15 mouse cellular contexts compared by ENCODE assay signal in the genomic region with DNA sequence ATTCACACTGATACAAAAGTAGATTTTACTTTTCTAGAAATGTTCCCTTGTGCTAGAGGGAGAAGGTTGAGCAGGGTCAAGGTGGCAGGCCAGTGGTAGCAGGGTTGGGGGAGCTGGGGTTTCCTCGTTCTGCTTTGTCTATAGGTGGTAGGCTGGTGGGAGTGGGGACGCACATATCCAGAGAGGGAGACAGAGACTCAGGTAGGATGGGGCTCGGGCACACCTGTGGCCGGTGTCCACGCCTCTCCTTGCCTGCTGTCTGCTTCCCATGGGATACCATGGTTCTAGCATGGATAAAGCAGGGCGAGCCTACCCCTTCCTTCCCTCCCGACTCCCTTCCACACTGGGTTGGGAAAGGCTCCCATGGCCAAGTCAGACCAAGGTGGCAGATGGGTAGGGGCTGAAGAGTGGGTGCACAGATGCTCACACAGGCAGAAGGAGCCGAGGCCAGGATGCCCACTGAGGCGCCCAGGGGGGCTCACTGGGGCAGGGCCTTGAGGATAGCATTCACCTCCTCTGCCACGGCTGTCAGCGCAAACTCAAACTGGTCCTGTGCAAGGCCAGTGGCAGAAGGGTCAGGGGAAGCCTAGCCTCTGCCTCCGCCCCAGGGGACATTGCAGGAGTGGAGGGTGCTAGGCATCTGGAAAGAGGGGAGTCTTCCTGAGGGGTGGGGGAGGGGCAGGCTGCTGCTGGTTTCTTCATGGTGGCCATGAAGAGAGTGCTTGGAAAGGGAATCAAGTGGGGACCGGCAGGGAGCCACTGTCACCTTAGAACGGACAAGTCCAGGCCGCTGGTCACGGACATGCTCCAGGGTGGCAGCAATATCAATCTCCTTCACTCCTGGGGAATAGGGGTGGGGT. TPM values are rescaled to one million over a fixed set of nuclear protein-coding genes. Genes with fewer than 3 reads are reported as not detected.
DNase-seq lines count a peak whose midpoint lies in the region; ATAC-seq lines count a peak whose summit lies in the region.
"Had no signal": no experiment of that assay in that cellular context is flagged by ENCODE, and none has a peak within 500 bp of the region (broad histone marks: within the 10 kb centered on the region; RNA-seq: fewer than 3 reads in every experiment).

No protein-coding gene starts in this region.

- ATAC-seq in heart, embryonic 13.5 days (ENCODE audit: extremely low read depth, insufficient number of reproducible peaks, low FRiP score, low TSS enrichment), result no peak
- no peak for ATAC-seq in midbrain, embryonic 16.5 days
- ATAC-seq in stomach, embryonic 16.5 days (ENCODE audit: insufficient read depth, low FRiP score), result no peak

- peak; percentile 49 to 69 for DNase-seq in adrenal gland, adult (ENCODE audit: inconsistent age in 2 of 2, low spot score in 1 of 2)
- no peak for DNase-seq in adrenal gland, postnatal 4 days (ENCODE audit: low spot score in 2 of 2)
- DNase-seq in heart, adult 8-10 months (ENCODE audit: low spot score), result no peak
- DNase-seq in midbrain, embryonic 10.5 days (ENCODE audit: low spot score), result no peak
- DNase-seq in kidney, adult 18-20 months, result no peak
- DNase-seq: kidney, postnatal 36 days had no signal

- peaks cover 20% of the 10 kb centered on the region for H3K36me3 ChIP-seq in heart, embryonic 13.5 days
- peaks cover 12% of the 10 kb centered on the region for H3K36me3 ChIP-seq in midbrain, embryonic 10.5 days
- peaks cover 7% of the 10 kb centered on the region; the same call in 1 of the 2 replicates for H3K36me3 ChIP-seq in midbrain, embryonic 16.5 days (ENCODE audit: control insufficient read depth, insufficient read depth, low read length)
- 0 out of 2 replicates have a peak, but pooled peaks cover 4% of the 10 kb centered on the region for H3K36me3 ChIP-seq in stomach, embryonic 16.5 days (ENCODE audit: control insufficient read depth, insufficient read depth, low read length)

- H3K27ac ChIP-seq in heart, embryonic 13.5 days (replicated peaks), result peak overlapping the region; percentile 96
- H3K27ac ChIP-seq in midbrain, embryonic 10.5 days (replicated peaks), result peak overlapping the region; percentile 10; the same call in 1 of the 2 replicates
- H3K27ac ChIP-seq in midbrain, embryonic 16.5 days (ENCODE audit: low read length), result no peak overlapping the region
- peak overlapping the region; percentile 12; the same call in 1 of the 2 replicates for H3K27ac ChIP-seq in stomach, embryonic 16.5 days (ENCODE audit: low read length)
- H3K27ac ChIP-seq: embryonic facial prominence, embryonic 12.5 days; macrophage had no signal

- H3K27me3 ChIP-seq in heart, embryonic 13.5 days (replicated peaks), result peaks cover 2% of the 10 kb centered on the region
- peaks cover 5% of the 10 kb centered on the region for H3K27me3 ChIP-seq in midbrain, embryonic 10.5 days (ENCODE audit: low read depth, poor library complexity, severe bottlenecking)
- H3K27me3 ChIP-seq in midbrain, embryonic 16.5 days (ENCODE audit: control insufficient read depth, insufficient read depth, low read depth, low read length), result no peaks in the 10 kb centered on the region
- no peaks in the 10 kb centered on the region for H3K27me3 ChIP-seq in stomach, embryonic 16.5 days (ENCODE audit: control insufficient read depth, insufficient read depth, low read length)

- H3K9me3 ChIP-seq in heart, embryonic 13.5 days, result no peaks in the 10 kb centered on the region
- no peaks in the 10 kb centered on the region for H3K9me3 ChIP-seq in midbrain, embryonic 10.5 days (replicated peaks)
- no peaks in the 10 kb centered on the region for H3K9me3 ChIP-seq in midbrain, embryonic 16.5 days (replicated peaks; ENCODE audit: control insufficient read depth, low read length, poor library complexity, severe bottlenecking)
- H3K9me3 ChIP-seq in stomach, embryonic 16.5 days (replicated peaks; ENCODE audit: control insufficient read depth, low read length), result no peaks in the 10 kb centered on the region
- H3K9me3 ChIP-seq: embryonic facial prominence, embryonic 12.5 days had no signal

- H3K4me3 ChIP-seq in heart, embryonic 13.5 days, result no peak overlapping the region
- H3K4me3 ChIP-seq in midbrain, embryonic 10.5 days, result no peak overlapping the region
- H3K4me3 ChIP-seq in midbrain, embryonic 16.5 days (ENCODE audit: low read depth, low read length), result no peak overlapping the region
- no peak overlapping the region for H3K4me3 ChIP-seq in stomach, embryonic 16.5 days (replicated peaks; ENCODE audit: low read length)
- H3K4me3 ChIP-seq: embryonic facial prominence, embryonic 12.5 days had no signal

- peaks cover 40% of the 10 kb centered on the region for H3K4me1 ChIP-seq in heart, embryonic 13.5 days
- peaks cover 29% of the 10 kb centered on the region for H3K4me1 ChIP-seq in midbrain, embryonic 10.5 days
- H3K4me1 ChIP-seq in midbrain, embryonic 16.5 days (ENCODE audit: control insufficient read depth, insufficient read depth, low read length), result peaks cover 2% of the 10 kb centered on the region; the same call in 1 of the 2 replicates
- peaks cover 12% of the 10 kb centered on the region for H3K4me1 ChIP-seq in stomach, embryonic 16.5 days (ENCODE audit: control insufficient read depth, insufficient read depth, low read length)

- peak overlapping the region; percentile 28; the same call in 1 of the 2 replicates for H3K4me2 ChIP-seq in heart, embryonic 13.5 days
- no peak overlapping the region for H3K4me2 ChIP-seq in midbrain, embryonic 16.5 days (ENCODE audit: low read length)
- no peak overlapping the region for H3K4me2 ChIP-seq in stomach, embryonic 16.5 days (ENCODE audit: low read depth, low read length)
- H3K4me2 ChIP-seq: embryonic facial prominence, embryonic 12.5 days had no signal

- 81% methylated on average over 16 of the region's 16 CpGs for WGBS in heart, embryonic 13.5 days
- 77% methylated on average over 16 of the region's 16 CpGs for WGBS in midbrain, embryonic 10.5 days
- 85% methylated on average over 16 of the region's 16 CpGs for WGBS in midbrain, embryonic 16.5 days
- WGBS in stomach, embryonic 16.5 days, result 78% methylated on average over 16 of the region's 16 CpGs

- H3K9ac ChIP-seq in heart, embryonic 13.5 days, result peak overlapping the region; percentile 72
- H3K9ac ChIP-seq in midbrain, embryonic 16.5 days (ENCODE audit: low read depth, low read length), result no peak overlapping the region; the same call in 1 of the 2 replicates
- peak overlapping the region; percentile 25; the same call in 1 of the 2 replicates for H3K9ac ChIP-seq in stomach, embryonic 16.5 days (ENCODE audit: low read length)
- H3K9ac ChIP-seq: embryonic facial prominence, embryonic 12.5 days had no signal

RNA-seq across cellular contexts. Expression of a gene that starts 11.1 kb away (rescaled TPM):
- 10 to 100 TPM; 40.5 to 42.5 TPM for total RNA-seq in adrenal gland, postnatal 4 days (2021)
- polyA plus RNA-seq in heart, embryonic 13.5 days (2015; fragmentation: Nextera tagmentation; extraction: Ambion mirVana), result 30.5 and 32.6 TPM in 2 replicates
- total RNA-seq in heart, adult 8-10 months (2022), result 100 to 1,000 TPM; 102 to 135 (median 117) TPM
- 27.5 and 27.9 TPM in 2 replicates for polyA plus RNA-seq in midbrain, embryonic 10.5 days (2016; fragmentation: Nextera tagmentation; extraction: Ambion mirVana)
- polyA plus RNA-seq in midbrain, embryonic 16.5 days (2015; fragmentation: Nextera tagmentation; extraction: Ambion mirVana), result 79.4 and 84.3 TPM in 2 replicates
- polyA plus RNA-seq in stomach, embryonic 16.5 days (2015; fragmentation: Nextera tagmentation; extraction: Ambion mirVana), result 31.3 and 32.3 TPM in 2 replicates

RNA-seq across cellular contexts. Expression of a gene that starts 15.4 kb away (rescaled TPM):
- not detected for total RNA-seq in adrenal gland, postnatal 4 days (2021)
- polyA plus RNA-seq in heart, embryonic 13.5 days (2015; fragmentation: Nextera tagmentation; extraction: Ambion mirVana), result not detected in 2 replicates
- not detected for total RNA-seq in heart, adult 8-10 months (2022)
- polyA plus RNA-seq in midbrain, embryonic 10.5 days (2016; fragmentation: Nextera tagmentation; extraction: Ambion mirVana), result not detected in 2 replicates
- not detected in 2 replicates for polyA plus RNA-seq in midbrain, embryonic 16.5 days (2015; fragmentation: Nextera tagmentation; extraction: Ambion mirVana)
- not detected in 2 replicates for polyA plus RNA-seq in stomach, embryonic 16.5 days (2015; fragmentation: Nextera tagmentation; extraction: Ambion mirVana)
- total RNA-seq: ES-E14; left cerebral cortex, postnatal 36 days had no signal
- polyA plus RNA-seq: embryonic facial prominence, embryonic 12.5 days; macrophage had no signal

RNA-seq across cellular contexts. Expression of a gene that starts 17.0 kb away (rescaled TPM):
- total RNA-seq in adrenal gland, postnatal 4 days (2021), result 10 to 100 TPM; 79.8 to 81.3 TPM
- 0.40 and 0.87 TPM in 2 replicates for polyA plus RNA-seq in heart, embryonic 13.5 days (2015; fragmentation: Nextera tagmentation; extraction: Ambion mirVana)
- total RNA-seq in heart, adult 8-10 months (2022), result 1 to 10 TPM; 1.4 to 3.2 (median 1.8) TPM
- 3.6 and 6.1 TPM in 2 replicates for polyA plus RNA-seq in midbrain, embryonic 10.5 days (2016; fragmentation: Nextera tagmentation; extraction: Ambion mirVana)
- polyA plus RNA-seq in midbrain, embryonic 16.5 days (2015; fragmentation: Nextera tagmentation; extraction: Ambion mirVana), result 26.3 and 33.4 TPM in 2 replicates
- 2.0 and 2.6 TPM in 2 replicates for polyA plus RNA-seq in stomach, embryonic 16.5 days (2015; fragmentation: Nextera tagmentation; extraction: Ambion mirVana)
- total RNA-seq: hematopoietic stem cell, adult 5-6 weeks had no signal

RNA-seq across cellular contexts. Expression of a gene that starts 27.6 kb away (rescaled TPM):
- 10 to 100 TPM; 46.4 to 54.4 TPM for total RNA-seq in adrenal gland, postnatal 4 days (2021)
- polyA plus RNA-seq in heart, embryonic 13.5 days (2015; fragmentation: Nextera tagmentation; extraction: Ambion mirVana), result 43.3 and 45.1 TPM in 2 replicates
- 1,000 to 10,000 TPM in 1 of 4 experiments, 100 to 1,000 TPM in 3; 786 to 1,317 (median 908) TPM for total RNA-seq in heart, adult 8-10 months (2022)
- 9.0 and 10.0 TPM in 2 replicates for polyA plus RNA-seq in midbrain, embryonic 10.5 days (2016; fragmentation: Nextera tagmentation; extraction: Ambion mirVana)
- polyA plus RNA-seq in midbrain, embryonic 16.5 days (2015; fragmentation: Nextera tagmentation; extraction: Ambion mirVana), result 11.2 and 22.2 TPM in 2 replicates
- polyA plus RNA-seq in stomach, embryonic 16.5 days (2015; fragmentation: Nextera tagmentation; extraction: Ambion mirVana), result 184 and 218 TPM in 2 replicates

RNA-seq across cellular contexts. Expression of a gene that starts 30.9 kb away (rescaled TPM):
- total RNA-seq in adrenal gland, postnatal 4 days (2021), result 100 to 1,000 TPM; 138 to 152 TPM
- 0.75 TPM in 1 of 2 replicates, not detected in the other for polyA plus RNA-seq in heart, embryonic 13.5 days (2015; fragmentation: Nextera tagmentation; extraction: Ambion mirVana)
- total RNA-seq in heart, adult 8-10 months (2022), result not detected
- 7.2 and 16.2 TPM in 2 replicates for polyA plus RNA-seq in midbrain, embryonic 10.5 days (2016; fragmentation: Nextera tagmentation; extraction: Ambion mirVana)
- polyA plus RNA-seq in midbrain, embryonic 16.5 days (2015; fragmentation: Nextera tagmentation; extraction: Ambion mirVana), result 209 and 241 TPM in 2 replicates
- polyA plus RNA-seq in stomach, embryonic 16.5 days (2015; fragmentation: Nextera tagmentation; extraction: Ambion mirVana), result 6.0 and 6.6 TPM in 2 replicates
- total RNA-seq: ES-E14; hematopoietic stem cell, adult 5-6 weeks had no signal
- polyA plus RNA-seq: macrophage; spleen, adult 2 months had no signal

Comparison
In these comparisons a context has a peak if more than half of its experiments do, and no peak if none do; other contexts are left out.
1. DNase-seq: peak in adrenal gland, adult (2 of 2); none in adrenal gland, postnatal 4 days (0 of 2), heart, adult 8-10 months (single experiment), midbrain, embryonic 10.5 days (single experiment) and kidney, adult 18-20 months (single experiment).